Mouse (Mus musculus) cerebellum, postnatal 36 days (tissue): Measurements from ENCODE around the gene Cftr.

Experiments used
- DNase-seq, 2 experiments: peaks; one replicate each; pipeline ENCODE4 v3.0.0; 2021 to 2022; ENCODE audit warnings: mixed read lengths in 2 of 2

Cftr gene

GRCm38 (mm10) chr6:18322950-18323349 is 152.5 kb downstream of the Cftr start:
- no peak for DNase-seq

- DNase-seq, result no peak
Measured at GRCm38 (mm10) chr6:18335393-18335792, 164.9 kb downstream of the Cftr start.

GRCm38 (mm10) chr6:18338307-18338706 is 167.8 kb downstream of the Cftr start:
- no peak for DNase-seq

- DNase-seq, result no peak
Measured at GRCm38 (mm10) chr6:18344272-18344671, 173.8 kb downstream of the Cftr start.

GRCm38 (mm10) chr6:18349153-18349858 is 178.8 kb downstream of the Cftr start:
- no peak for DNase-seq

GRCm38 (mm10) chr6:18360154-18360553 is 189.7 kb downstream of the Cftr start:
- DNase-seq, result no peak

- DNase-seq, result no peak
Measured at GRCm38 (mm10) chr6:18360955-18361354, 190.5 kb downstream of the Cftr start.

- no peak for DNase-seq
Measured at GRCm38 (mm10) chr6:18362232-18362631, 191.7 kb downstream of the Cftr start.

- DNase-seq, result no peak
Measured at GRCm38 (mm10) chr6:18369054-18369453, 198.6 kb downstream of the Cftr start.

GRCm38 (mm10) chr6:18369723-18370122 is 199.2 kb downstream of the Cftr start:
- no peak for DNase-seq
